Mouse (Mus musculus) left cerebral cortex, postnatal 36 days (tissue): Measurements from ENCODE around the gene Esp4. TPM values are rescaled to one million over a fixed set of nuclear protein-coding genes. Genes with fewer than 3 reads are reported as not detected.
"Not testable (repeated sequence)": the region's sequence is repeated elsewhere in the genome, so short reads cannot be mapped to it uniquely, and the experiment has no call there.

ENCODE experiments used
- DNase-seq, 2 experiments: peaks; one replicate each; pipeline ENCODE4 v3.0.0; 2021 to 2022; ENCODE audit warnings: low spot score in 2 of 2, mixed read lengths in 1 of 2
- intact Hi-C: fragments of 180-260 bp; cut with DNase I; formaldehyde crosslinking; loops from one replicate; pipeline ENCODE4 v1.15.1; 2025
- total RNA-seq, 2 experiments: library from RNA; stranded (reverse); gene quantifications; 2 replicates each; pipeline ENCODE4 v1.2.3; 2021

Esp4 gene
- not detected for total RNA-seq

- intact Hi-C loops = no loop called here
- no peak for DNase-seq
Measured at GRCm38 (mm10) chr17:40598294-40598693, at the start of gene Esp4. Esp4 (plus strand) TSS chr17:40598594.

- DNase-seq = no peak
- intact Hi-C loops = no loop called here
Measured at GRCm38 (mm10) chr17:40553470-40553869, 44.9 kb upstream of the Esp4 start.

- DNase-seq = no peak
- intact Hi-C loops = no loop called here
Measured at GRCm38 (mm10) chr17:40561207-40561606, 37.2 kb upstream of the Esp4 start, which contains the start of gene Esp6. Esp6 (plus strand) TSS chr17:40561507.

- intact Hi-C loops, DNase-seq: not testable (repeated sequence)
Measured at GRCm38 (mm10) chr17:40583906-40584305, 14.5 kb upstream of the Esp4 start.

GRCm38 (mm10) chr17:40591297-40591696 lies 7.1 kb upstream of the Esp4 start:
- intact Hi-C loops = no loop called here
- DNase-seq = no peak

GRCm38 (mm10) chr17:40631775-40632174 lies 33.4 kb downstream of the Esp4 start, which contains the start of gene Esp3:
Esp3 (plus strand) TSS chr17:40632075.
- DNase-seq, intact Hi-C loops: not testable (repeated sequence)

Other genes with a start within 250 kb of the Esp4 start
- gene Esp8, start 78.6 kb upstream of the Esp4 start, total RNA-seq = not detected
- gene Esp6, start 37.1 kb upstream of the Esp4 start, total RNA-seq = not detected
- gene Esp3, start 33.5 kb downstream of the Esp4 start, total RNA-seq = not detected
- not detected for gene Esp1, start 128.5 kb downstream of the Esp4 start, total RNA-seq
- not detected for gene Crisp2, start 208.4 kb downstream of the Esp4 start, total RNA-seq
- not detected for gene Rhag, start 212.5 kb downstream of the Esp4 start, total RNA-seq